Mouse (Mus musculus): ENCODE measurements around the gene Taf13.
"Not testable (repeated sequence)": the region's sequence is repeated elsewhere in the genome, so short reads cannot be mapped to it uniquely, and the experiment has no call there.

The Taf13 gene

DNA sequence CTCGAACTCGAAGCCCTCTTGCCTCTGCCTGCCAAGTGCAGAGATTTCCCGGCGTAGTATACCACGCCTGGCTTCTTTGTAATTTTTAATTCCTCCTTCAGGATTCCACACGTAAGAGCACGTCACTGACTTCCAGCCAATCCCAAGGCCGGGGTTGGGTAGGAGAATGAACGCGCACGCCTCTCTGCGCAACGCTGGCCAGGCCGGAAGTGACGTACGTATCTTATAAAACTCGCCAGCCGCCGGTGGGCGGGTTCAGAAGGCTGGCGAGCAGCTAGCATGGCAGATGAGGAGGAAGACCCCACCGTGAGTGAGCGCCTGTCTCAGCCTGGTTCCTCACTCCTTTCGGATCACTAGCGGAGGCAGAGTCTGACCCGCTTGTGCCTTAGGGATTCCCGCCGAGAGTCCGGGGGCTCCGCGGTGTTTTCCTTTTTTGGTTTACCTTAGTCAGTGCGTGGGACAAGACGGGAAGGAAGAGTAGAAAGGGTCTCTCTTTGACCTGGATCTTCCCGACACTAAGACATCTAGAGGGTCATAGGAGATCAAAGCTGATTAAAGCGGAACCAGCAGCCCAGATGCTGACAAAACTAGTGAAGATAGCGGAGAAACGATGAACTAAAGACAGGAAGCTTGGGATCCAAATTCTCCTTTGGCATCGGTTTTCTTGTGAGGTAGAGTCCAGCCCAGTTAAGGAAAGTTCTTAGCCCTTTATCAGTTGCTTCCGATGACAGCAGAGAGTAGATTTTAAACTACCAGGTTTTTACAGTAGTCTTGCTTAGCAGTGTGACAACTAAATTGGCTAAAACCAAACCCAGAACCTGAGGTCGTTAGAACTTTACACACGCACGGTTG, at the start of gene Taf13:
Taf13 (plus strand) TSS at position 256 of the 852 bp plus-strand sequence.
- DNase-seq (ENCODE audit: low read depth, low spot score): peak; percentile 98

DNA sequence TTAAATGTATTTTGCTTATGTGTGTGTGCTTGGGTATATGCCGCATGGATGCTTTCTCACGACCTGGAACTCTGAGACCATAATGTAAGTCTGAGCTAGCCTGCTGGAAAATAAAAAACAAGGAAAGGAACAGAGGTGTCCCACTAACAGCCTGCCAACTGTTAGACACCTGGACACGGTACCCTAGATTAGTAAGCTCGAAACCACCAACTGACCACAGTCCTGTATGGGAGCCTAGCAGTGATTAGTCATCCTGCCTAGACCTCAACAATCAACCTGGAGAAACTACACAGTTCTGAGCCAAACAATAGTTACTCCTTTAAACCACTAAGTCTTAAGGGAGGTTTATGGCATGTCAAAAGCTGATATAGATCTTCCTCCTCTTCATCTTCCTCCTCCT, 48.1 kb upstream of the Taf13 start:
- DNase-seq (ENCODE audit: low read depth, low spot score): no peak

DNA sequence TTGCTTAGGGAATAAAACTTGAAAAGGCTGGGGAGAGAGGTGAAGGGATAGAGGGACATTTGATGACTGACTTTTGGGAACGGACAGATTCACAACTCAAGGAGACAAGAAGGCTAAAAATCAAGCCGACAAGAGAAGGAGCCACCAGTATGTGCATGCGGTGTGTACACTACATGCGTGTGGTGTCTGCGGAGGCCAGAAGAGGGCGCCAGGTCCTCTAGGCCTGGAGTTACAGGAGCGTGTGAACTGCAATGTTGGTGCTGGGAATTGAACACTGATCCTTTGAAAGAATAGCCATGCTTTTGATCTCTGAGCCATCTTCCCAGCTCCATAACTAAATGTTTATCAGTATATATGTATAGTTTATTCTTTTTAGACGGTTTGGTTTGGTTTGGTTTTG, 43.0 kb upstream of the Taf13 start:
- DNase-seq (ENCODE audit: low read depth, low spot score): peak; percentile 60

DNA sequence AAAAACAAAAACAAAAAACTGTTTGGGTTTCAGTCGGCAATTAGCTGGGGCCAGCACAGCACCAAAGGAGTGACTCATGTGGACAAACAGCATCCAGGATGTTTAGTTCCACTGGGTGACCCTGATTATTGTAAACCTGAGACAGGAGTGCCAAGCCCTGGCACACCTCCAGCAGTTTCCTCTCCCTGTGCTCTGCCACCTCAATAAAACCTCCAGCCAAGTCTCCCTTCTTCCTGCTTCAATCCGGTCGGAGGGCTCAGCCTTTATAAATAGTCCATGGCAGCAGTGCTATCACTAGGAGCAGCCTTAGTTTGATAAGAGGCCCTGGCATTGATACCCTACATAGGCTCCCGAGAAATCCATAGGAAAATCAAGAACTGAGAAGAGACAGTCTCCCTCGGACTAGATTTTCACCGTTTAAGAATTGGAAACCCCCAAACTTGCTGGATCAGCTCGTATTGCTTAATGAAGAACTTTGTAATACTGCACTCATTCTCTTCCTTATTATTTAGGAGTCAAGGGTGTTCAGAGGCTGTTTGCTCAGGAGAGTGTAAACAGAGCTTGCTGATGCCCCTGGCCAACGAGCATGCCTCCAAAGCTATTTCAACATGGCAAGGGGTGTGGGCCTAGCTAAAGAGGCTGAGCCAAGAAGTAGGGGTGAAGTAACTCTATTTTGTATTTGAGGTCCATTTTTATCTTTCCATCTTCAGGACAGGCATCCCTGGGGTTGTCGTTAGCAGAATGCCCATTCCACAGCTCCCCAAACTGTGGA, 38.2 kb upstream of the Taf13 start:
- no peak for DNase-seq (ENCODE audit: low read depth, low spot score)

DNA sequence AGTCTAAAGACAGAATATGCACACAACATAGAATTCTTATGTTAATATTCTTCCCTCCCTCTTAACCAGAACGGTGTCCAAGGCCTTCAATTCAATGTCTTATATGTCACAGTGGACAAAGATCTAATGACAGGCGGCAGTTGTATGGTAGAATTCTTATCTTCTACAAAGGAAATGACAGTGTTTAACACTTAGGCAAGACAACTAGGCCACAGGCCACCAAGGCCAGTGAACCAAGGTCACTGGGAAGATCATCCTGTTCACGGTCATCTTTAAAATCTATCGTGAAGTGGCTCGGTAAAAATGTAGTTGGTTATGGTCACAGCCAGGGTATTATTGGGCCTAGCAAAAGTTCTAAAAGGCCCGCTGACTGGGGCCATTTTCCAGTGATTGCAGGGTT, 37.5 kb upstream of the Taf13 start, which contains the start of gene 1700013F07Rik:
1700013F07Rik (plus strand) TSS at position 200 of the 400 bp plus-strand sequence.
- no peak for DNase-seq (ENCODE audit: low read depth, low spot score)

DNA sequence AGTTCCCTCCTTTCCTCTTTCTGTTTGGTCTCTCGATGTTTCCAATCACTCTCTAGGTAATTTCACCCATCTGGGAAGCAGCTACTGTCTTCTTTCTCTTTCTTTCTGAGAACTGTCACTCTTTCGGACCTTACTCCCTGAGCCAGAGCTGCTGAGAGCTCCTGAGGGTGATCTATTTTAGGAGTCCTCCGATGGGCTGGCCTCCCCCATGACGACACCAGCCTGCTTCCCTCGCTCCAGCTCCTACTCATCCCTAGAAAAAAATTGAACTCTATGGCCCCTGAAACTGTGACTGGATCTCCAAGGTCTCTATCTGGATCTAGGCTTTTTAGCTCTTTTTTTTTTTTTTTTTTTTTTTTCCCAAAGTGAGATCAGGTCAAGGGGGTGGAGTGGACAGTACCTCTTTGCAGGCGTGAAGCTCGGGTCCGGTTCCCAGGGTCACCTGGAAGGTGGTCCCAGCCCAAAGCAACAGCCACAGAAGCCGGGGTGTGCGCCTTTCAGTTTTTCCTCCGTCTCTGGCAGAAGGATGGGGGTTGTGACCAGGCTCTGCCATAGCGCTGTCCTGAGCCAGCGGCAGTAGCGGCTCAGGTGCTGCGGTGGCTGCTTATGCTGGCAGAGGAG, 35.5 kb upstream of the Taf13 start:
- no peak for DNase-seq (ENCODE audit: low read depth, low spot score)

DNA sequence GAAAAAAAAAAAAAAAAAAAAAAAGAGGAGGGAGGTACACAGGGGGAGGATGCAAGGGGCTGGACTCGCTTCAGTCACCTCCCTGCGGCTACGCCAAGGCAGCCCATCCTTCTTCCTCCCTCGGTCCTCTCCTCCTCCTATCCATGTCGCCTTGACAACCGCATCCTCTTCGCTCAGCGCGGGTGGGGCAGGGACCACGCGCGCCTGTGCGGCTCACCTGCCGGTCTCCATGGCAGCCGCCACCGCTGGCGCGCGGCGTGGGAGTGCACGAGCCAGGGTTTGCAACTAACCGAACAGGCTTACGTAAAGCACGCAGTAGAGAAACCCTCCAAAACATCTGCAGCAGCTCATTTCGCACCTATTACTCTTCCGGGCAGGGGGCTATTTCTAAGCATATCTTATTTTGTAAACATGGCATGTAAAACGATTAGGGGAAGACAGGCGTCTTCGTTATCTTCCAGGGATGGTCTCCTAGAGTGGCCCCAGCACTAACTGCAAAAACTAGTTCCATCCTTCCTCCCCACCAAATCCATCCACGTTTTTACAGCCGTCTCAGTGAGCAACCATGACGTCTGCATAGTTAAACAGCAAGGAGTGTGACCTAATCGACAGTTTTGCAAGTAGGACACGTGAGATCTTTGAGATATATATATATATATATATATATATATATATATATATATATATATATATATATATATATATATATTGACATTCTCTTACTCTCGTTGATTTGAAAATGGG, 34.8 kb upstream of the Taf13 start, which contains the start of gene 5330417C22Rik:
5330417C22Rik (minus strand) TSS at position 20 of the 744 bp plus-strand sequence.
- peak; percentile 52 for DNase-seq (ENCODE audit: low read depth, low spot score)

DNA sequence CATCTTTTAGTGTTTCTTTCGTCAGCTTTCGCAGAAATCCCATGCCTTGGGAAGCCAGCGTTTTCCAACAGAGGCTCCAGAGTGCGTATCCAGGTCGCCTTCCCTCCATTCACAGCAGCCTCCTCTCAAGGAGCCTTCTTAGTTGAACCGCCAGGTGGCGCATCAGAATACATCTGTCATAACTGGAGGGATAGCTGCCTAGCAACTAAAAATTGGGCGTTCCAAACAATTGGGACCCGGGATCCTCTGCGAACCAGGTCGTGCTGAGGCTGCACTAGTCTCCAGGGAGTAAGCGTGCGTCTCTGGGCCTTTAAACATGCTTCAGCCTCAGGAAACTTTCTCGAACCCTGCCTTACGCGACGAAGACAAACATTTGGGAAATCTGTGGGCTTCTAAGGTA, 34.2 kb upstream of the Taf13 start:
- DNase-seq (ENCODE audit: low read depth, low spot score): peak; percentile 92

DNA sequence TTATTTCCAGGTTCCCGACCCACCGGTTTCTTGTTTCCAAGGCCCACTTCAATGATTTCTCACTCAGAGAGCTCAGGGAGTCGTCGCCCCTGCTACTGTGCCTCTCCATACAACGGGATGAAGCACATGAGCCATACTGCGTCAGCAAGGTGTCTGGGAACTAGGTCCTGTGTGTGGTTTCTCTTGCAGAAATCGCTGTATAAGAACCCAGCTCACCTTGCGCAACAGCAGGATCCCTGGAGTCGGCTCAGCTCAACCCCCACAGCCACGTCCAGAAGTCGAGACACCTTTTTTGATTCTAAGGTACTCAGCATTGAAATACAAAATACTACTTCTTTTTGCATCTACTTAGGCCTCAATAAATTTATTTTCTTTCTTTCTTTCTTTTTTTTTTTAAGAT, 29.2 kb upstream of the Taf13 start:
- no peak for DNase-seq (ENCODE audit: low read depth, low spot score)

DNA sequence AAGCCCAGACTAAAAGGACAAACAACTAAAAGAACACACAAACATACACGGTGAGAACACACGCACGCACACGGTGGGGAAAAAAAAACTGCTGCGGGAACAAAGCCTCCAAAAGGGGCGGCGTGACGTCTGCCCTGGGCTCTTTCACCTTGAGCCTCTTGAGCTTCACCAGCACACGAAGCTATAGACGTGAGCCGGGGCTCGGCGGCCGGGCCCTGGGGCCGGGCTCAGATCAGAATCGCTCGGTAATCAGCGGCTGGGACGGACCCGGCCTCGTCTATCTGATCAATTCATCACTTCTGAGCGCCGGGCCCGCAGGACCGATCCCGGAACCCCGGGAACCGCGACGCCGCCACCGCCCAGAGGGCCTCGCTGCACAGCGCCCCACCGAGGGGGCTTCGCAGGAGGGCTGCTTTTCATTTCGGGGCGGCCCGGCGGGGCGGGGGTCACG, 17.4 kb upstream of the Taf13 start:
- DNase-seq (ENCODE audit: low read depth, low spot score): peak; percentile 74

DNA sequence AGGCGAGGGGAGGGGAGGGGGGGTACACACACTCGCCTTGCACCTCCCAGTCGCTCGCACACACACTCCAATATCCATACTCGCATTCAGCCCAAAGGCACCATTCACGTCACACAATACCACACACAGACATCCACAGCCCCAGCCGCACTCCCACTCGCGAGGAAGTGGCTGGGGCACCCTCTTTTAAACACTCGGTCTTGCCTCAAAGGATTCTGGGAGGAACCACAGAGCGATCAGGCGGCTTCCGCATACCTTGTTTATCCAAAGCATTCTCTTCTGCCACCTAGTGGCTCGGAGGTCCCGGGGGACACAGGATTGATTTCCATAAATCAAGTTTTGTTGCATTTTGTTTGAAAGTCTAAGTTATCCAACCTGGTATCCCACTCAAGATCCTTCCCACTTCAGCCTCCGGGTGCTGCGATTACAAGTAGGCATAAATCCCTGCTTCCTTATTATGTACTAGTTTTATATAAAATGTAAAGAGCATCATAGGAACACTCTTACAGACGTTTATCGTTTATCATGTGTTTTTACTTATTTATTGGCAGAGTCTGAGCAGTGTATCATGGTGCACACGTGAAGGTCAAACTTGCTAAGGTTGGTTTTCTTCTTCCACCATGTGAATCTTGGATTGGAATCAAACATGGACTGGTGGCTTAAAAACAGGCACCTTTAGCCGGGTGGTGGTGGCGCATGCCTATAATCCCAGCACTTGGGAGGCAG, 16.7 kb upstream of the Taf13 start:
- peak; percentile 97 for DNase-seq (ENCODE audit: low read depth, low spot score)

DNA sequence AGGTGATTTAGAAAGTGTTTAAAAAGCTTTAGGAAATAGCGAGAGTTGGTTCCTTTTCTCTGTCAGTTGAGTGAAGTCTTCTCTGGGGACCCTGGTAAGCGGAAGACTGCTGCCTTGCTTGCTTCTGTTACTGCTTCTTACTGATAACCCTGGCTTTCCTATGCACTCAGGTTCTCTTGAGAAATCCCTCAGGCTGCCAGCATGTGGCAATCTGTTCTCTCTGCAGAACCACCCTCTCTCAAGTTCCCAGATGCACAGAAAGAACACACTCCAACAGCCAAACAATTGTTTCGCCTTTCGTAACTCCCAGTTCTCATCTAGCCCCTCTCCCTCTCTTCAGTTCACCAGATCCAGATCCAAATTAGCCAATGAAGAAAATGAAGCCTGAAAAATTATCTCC, 13.6 kb upstream of the Taf13 start:
- DNase-seq (ENCODE audit: low read depth, low spot score): no peak

DNA sequence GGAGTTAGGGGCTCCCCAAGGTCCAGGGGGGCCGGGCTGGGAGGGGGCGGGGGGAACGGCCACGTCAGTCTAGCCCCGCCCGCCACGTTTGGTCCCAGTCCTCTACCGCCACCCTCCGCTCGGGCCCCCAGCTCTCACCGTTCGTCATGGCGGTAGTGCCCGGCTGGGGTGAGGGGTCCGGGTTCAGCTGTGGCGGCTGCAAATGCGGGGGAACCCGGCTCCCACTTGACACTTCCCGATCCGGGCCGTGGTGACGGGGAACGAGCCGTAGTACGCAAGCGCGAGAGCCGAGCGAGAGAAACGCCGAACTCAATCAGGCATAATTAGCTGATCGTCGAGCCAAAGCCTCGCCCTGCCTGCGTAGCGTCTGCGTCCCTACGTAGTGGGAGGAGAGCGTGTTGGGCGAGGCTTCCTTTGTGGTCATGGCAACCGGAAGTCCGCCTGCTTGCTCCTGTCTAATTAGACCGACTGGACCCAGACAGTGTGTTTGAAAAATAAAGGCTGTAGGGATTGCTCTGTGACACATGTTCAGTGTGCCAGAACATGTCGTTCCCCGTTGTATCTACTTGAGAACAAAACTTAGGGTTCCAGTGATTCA, 9.3 kb upstream of the Taf13 start, which contains the start of gene Tmem167b:
Tmem167b (minus strand) TSS at position 334 of the 598 bp plus-strand sequence.
- DNase-seq (ENCODE audit: low read depth, low spot score): peak; percentile 99

DNA sequence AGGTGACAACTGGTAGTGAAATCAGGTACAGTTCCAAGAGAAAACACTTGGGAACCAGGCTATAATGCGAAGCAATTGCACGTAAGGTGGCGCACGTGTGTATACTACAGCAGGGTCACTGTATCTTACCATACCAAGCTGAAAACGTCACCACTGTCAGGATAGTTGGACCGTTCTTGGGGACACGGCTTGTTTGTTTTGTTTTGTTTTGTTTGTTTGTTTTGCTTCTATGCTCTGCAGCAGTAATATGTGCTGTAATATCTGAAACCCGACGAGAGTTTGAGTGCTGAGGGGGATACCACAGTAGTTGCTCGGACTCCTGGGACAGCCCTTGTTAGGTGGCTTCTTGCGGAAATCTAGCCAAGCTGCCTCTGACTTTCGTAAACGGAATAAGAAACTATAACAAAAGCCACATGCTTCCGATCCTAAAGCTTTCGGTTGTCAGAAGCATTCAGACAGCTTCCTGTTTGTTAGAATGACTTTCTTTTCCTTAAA, 8.7 kb upstream of the Taf13 start:
- DNase-seq (ENCODE audit: low read depth, low spot score): no peak

DNA sequence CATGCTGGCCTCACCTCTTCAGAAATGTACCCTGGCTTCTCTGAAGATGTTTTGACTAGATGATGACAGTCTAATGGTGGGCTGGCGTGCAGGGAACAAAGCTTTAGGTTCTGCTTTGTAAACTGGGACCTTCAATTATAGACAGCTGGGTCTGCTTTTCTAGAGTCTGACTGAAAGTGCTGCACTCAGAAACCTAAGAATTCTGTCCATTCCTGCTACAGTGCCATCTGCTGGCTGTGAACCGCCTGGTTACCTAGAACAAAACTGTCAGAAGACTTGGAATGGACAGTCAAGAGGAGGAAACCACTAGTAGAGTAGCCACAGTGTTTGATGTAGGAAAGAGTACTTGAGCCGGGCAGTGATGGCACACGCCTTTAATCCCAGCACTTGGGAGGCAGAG, 8.2 kb upstream of the Taf13 start:
- peak; percentile 87 for DNase-seq (ENCODE audit: low read depth, low spot score)

DNA sequence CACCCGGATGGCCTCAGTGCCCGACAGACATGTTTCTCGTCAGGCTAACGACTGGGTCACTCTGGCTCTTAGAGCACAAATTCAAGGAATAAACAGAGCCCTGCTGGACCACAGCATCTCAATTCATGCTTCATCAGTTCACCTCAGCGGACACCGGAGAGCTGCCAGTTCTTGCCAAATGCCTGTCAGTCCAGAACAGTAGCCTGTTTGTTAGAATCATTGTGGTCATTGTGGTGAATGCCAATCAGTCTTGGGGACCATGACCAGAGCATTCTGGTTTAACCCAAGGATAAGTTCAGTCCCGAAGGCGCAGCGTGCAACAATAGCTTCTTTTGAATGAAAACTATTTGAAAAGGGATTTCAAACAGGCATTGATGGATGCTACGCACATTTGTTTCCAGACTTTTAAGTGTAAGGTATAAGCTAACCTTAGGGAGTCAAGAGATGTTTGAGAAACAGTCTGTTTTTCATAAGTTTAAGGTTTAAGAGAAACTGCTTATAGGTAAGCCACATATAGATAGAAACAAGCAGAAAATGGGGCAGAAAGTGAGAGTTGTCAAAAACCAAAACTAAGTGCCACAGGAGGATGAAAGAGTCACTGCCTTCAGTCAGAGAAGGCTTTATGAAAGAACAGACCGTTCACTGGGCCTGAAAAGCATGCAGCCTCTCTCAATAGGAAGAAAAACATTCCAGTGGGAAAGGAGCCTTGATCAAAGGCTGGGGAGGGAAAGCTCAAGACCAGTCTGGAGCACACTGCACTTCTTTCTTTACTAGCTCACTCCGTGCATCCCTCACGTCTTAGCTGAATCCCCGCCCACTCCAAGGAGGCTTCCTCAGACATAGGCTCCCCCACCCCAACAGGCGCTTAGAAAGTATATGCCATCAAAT, 3.3 kb upstream of the Taf13 start:
- DNase-seq (ENCODE audit: low read depth, low spot score): peak; percentile 36

DNA sequence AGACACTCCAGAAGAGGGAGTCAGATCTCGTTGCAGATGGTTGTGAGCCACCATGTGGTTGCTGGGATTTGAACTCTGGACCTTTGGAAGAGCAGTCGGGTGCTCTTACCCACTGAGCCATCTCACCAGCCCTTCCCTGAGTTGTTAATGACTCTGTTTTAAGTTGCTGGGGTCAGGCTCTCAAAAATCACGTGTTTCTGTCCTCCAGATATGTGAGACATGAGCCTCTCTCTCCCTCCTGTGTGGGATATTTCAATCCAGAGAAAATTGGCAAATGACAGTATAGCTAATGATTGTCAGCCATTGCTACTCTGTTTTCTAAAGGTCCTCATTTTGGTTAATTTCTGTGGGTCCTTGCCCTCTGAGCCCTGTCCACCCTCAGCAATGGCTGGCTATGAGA, 1.9 kb upstream of the Taf13 start:
- DNase-seq (ENCODE audit: low read depth, low spot score): not testable (repeated sequence)

DNA sequence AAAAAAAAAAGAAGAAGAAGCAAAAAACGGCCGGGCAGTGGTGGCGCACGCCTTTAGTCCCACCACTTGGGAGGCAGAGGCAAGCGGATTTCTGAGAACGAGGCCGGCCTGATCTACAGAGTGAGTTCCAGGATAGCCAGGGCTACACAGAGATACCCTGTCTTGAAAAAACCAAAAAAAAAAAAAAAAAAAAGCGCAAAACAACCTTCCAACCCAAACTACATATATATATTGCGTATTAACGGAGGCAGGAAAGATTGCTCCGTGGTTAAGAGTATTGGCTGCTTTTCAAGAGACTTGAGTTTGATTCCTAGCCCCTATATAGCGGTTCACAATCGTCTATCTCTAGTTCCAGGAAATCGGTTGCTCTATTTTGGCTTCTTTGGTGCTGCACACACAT, 685 bp upstream of the Taf13 start:
- DNase-seq (ENCODE audit: low read depth, low spot score): no peak

Data from ZHBTc4 (cell line).